Mouse (Mus musculus) hindbrain, embryonic 16.5 days (tissue): Measurements from ENCODE around the gene Lins1. TPM values are rescaled to one million over a fixed set of nuclear protein-coding genes. Genes with fewer than 3 reads are reported as not detected.

Experiments
- polyA plus RNA-seq: library from polyadenylated mRNA; unstranded; fragments of >200 nt; fragmentation: Nextera tagmentation; extraction: Ambion mirVana; gene quantifications from 2 replicates; pipeline ENCODE4 v1.2.1, GENCODE M21; 2015

The Lins1 gene
- polyA plus RNA-seq, 1 experiment from 2014 or later: 16.2 TPM

Other genes starting within 250 kb of the Lins1 start
- 13.7 and 13.9 TPM in 2 replicates for gene Asb7, start 293 bp upstream of the Lins1 start, polyA plus RNA-seq
- 0.40 and 0.46 TPM in 2 replicates for gene Cers3, start 53.6 kb downstream of the Lins1 start, polyA plus RNA-seq
- 3.3 and 3.8 TPM in 2 replicates for gene Adamts17, start 149.8 kb downstream of the Lins1 start, polyA plus RNA-seq